In genomic region chr8:74557539-74558464, GRCm38 (mm10) we compare ENCODE assay signal across 14 mouse cellular contexts.
A peak's percentile ranks its signal among the peaks of the same experiment; 100 is the strongest.
DNase-seq lines count a peak whose midpoint lies in the region; ATAC-seq and TF ChIP-seq lines count a peak whose summit lies in the region.
"Had no signal": no experiment of that assay in that cellular context is flagged by ENCODE, and none has a peak within 500 bp of the region (broad histone marks: within the 10 kb centered on the region; RNA-seq: fewer than 3 reads in every experiment).

No protein-coding gene starts in this region.

- intact Hi-C loops in left cerebral cortex, postnatal 14 days (cut with DNase I) = no loop called here

- H3K4me3 ChIP-seq in lung, embryonic 14.5 days (ENCODE audit: low read depth, low read length) = no peak overlapping the region
- no peak overlapping the region for H3K4me3 ChIP-seq in limb, embryonic 13.5 days
- H3K4me3 ChIP-seq: embryonic facial prominence, embryonic 13.5 days; liver, embryonic 12.5 days; stomach, embryonic 15.5 days had no signal

- TF ChIP-seq POLR2A in brain, embryonic 14.5 days (IDR thresholded peaks at IDR 0.05; ENCODE audit: borderline replicate concordance, extremely low read depth, insufficient read depth, insufficient read length, poor library complexity, severe bottlenecking) = no peak

- no peaks in the 10 kb centered on the region for H3K27me3 ChIP-seq in lung, embryonic 14.5 days (ENCODE audit: insufficient read depth, low read length)
- no peaks in the 10 kb centered on the region for H3K27me3 ChIP-seq in limb, embryonic 13.5 days
- H3K27me3 ChIP-seq: embryonic facial prominence, embryonic 13.5 days; liver, embryonic 12.5 days; stomach, embryonic 15.5 days had no signal

- WGBS in lung, embryonic 14.5 days = 41% methylated on average over 5 of the region's 5 CpGs
- 16% methylated on average over 5 of the region's 5 CpGs for WGBS in limb, embryonic 13.5 days

- H3K9ac ChIP-seq in lung, embryonic 14.5 days = no peak overlapping the region
- H3K9ac ChIP-seq in limb, embryonic 13.5 days = no peak overlapping the region
- H3K9ac ChIP-seq: embryonic facial prominence, embryonic 13.5 days; liver, embryonic 12.5 days; stomach, embryonic 15.5 days had no signal

- no peak for TF ChIP-seq CTCF in lung, embryonic 14.5 days (IDR thresholded peaks at IDR 0.05; ENCODE audit: low read depth)
- TF ChIP-seq CTCF in brain, embryonic 14.5 days (IDR thresholded peaks at IDR 0.05; ENCODE audit: borderline replicate concordance, extremely low read depth, insufficient read depth, insufficient read length) = no peak

- H3K4me1 ChIP-seq in lung, embryonic 14.5 days (ENCODE audit: insufficient read depth) = no peaks in the 10 kb centered on the region
- peaks cover 11% of the 10 kb centered on the region; the same call in 1 of the 2 replicates for H3K4me1 ChIP-seq in limb, embryonic 13.5 days
- H3K4me1 ChIP-seq: embryonic facial prominence, embryonic 13.5 days; liver, embryonic 12.5 days; stomach, embryonic 15.5 days had no signal

- no peaks in the 10 kb centered on the region for H3K36me3 ChIP-seq in lung, embryonic 14.5 days (ENCODE audit: insufficient read depth)
- H3K36me3 ChIP-seq in limb, embryonic 13.5 days = no peaks in the 10 kb centered on the region
- H3K36me3 ChIP-seq: embryonic facial prominence, embryonic 13.5 days; liver, embryonic 12.5 days; stomach, embryonic 15.5 days had no signal

- peak; percentile 47; the same call in 1 of the 2 replicates for ATAC-seq in lung, embryonic 14.5 days (ENCODE audit: insufficient read depth)
- peak; percentile 71 for ATAC-seq in limb, embryonic 13.5 days (ENCODE audit: low FRiP score, low read depth)
- ATAC-seq: liver, embryonic 12.5 days had no signal

- DNase-seq in embryo, embryonic 10.5 days (ENCODE audit: low spot score) = peak; percentile 2
- DNase-seq in embryo, embryonic 9.5 days (ENCODE audit: extremely low spot score) = no peak
- peak; percentile 79 for DNase-seq in lung, embryonic 14.5 days
- no peak for DNase-seq in lung, postnatal 14 days
- peak; percentile 89 for DNase-seq in brain, embryonic 14.5 days (ENCODE audit: low read depth)
- no peak for DNase-seq in gastrocnemius, postnatal 4 days (ENCODE audit: low spot score in 2 of 2)
- DNase-seq in left cerebral cortex, postnatal 14 days (ENCODE audit: low spot score in 2 of 2) = no peak
- DNase-seq: gastrocnemius, postnatal 14 days; heart, postnatal 36 days; retina, postnatal 1 day had no signal

- H3K27ac ChIP-seq in lung, embryonic 14.5 days (ENCODE audit: low read depth) = 0 out of 2 replicates have a peak overlapping the region, but pooled peaks have one; percentile 12
- H3K27ac ChIP-seq in limb, embryonic 13.5 days = no peak overlapping the region; the same call in 1 of the 2 replicates
- H3K27ac ChIP-seq: embryonic facial prominence, embryonic 13.5 days; liver, embryonic 12.5 days; stomach, embryonic 15.5 days had no signal

- no peaks in the 10 kb centered on the region for H3K9me3 ChIP-seq in lung, embryonic 14.5 days (ENCODE audit: low read depth, low read length)
- no peaks in the 10 kb centered on the region for H3K9me3 ChIP-seq in limb, embryonic 13.5 days
- H3K9me3 ChIP-seq: embryonic facial prominence, embryonic 13.5 days; liver, embryonic 12.5 days; stomach, embryonic 15.5 days had no signal

- H3K4me2 ChIP-seq in lung, embryonic 14.5 days = no peak overlapping the region
- H3K4me2 ChIP-seq in limb, embryonic 13.5 days (replicated peaks) = no peak overlapping the region
- H3K4me2 ChIP-seq: embryonic facial prominence, embryonic 13.5 days; liver, embryonic 12.5 days; stomach, embryonic 15.5 days had no signal

Comparison
In these comparisons a context has a peak if more than half of its experiments do, and no peak if none do; other contexts are left out.
1. DNase-seq: peak in embryo, embryonic 10.5 days (single experiment), lung, embryonic 14.5 days (single experiment) and brain, embryonic 14.5 days (single experiment); none in embryo, embryonic 9.5 days (single experiment), lung, postnatal 14 days (single experiment), gastrocnemius, postnatal 4 days (0 of 2) and left cerebral cortex, postnatal 14 days (0 of 2).